Mouse (Mus musculus) lung, embryonic 15.5 days (tissue): ENCODE results near the gene Galnt3. TPM values are rescaled to one million over a fixed set of nuclear protein-coding genes. Genes with fewer than 3 reads are reported as not detected.

Source experiments
- ATAC-seq: fragments of 200-750 bp; cut with Nextera tagmentation; 2 replicates; pipeline ENCODE4 v1.8.0; 2017; ENCODE audit warnings: moderate number of reproducible peaks, borderline replicate concordance; ENCODE audit not compliant: low FRiP score, low TSS enrichment; ENCODE audit errors: extremely low read depth
- H3K27ac ChIP-seq: fragments of 300-500 bp; sonication (generic); 2 replicates; pipeline ENCODE4 v1.5.1; 2015; ENCODE audit warnings: moderate library complexity, mild to moderate bottlenecking, inconsistent platforms
- H3K27me3 ChIP-seq: fragments of 300-500 bp; sonication (generic); 2 replicates; pipeline ENCODE4 v1.6.1; 2015; ENCODE audit warnings: inconsistent platforms
- H3K36me3 ChIP-seq: fragments of 300-500 bp; sonication (generic); 2 replicates; pipeline ENCODE4 v1.6.1; 2015; ENCODE audit warnings: inconsistent platforms
- H3K4me1 ChIP-seq: fragments of 300-500 bp; sonication (generic); 2 replicates; pipeline ENCODE4 v1.6.1; 2015; ENCODE audit warnings: inconsistent platforms
- H3K4me2 ChIP-seq: fragments of 300-500 bp; sonication (generic); 2 replicates; pipeline ENCODE4 v1.6.1; 2015; ENCODE audit warnings: inconsistent platforms, mild to moderate bottlenecking, moderate library complexity
- H3K4me3 ChIP-seq: fragments of 300-500 bp; sonication (generic); 2 replicates; pipeline ENCODE4 v1.5.1; 2015; ENCODE audit warnings: mild to moderate bottlenecking, inconsistent platforms
- H3K9ac ChIP-seq: fragments of 300-500 bp; sonication (generic); 2 replicates; pipeline ENCODE4 v1.6.1; 2015; ENCODE audit warnings: inconsistent platforms
- H3K9me3 ChIP-seq: fragments of 300-500 bp; sonication (generic); 2 replicates; pipeline ENCODE4 v1.6.1; 2016; ENCODE audit warnings: inconsistent platforms
- WGBS: fragments of 180-500 bp; shearing (Covaris S2); methylation state at CpG from one replicate; pipeline ENCODE4 v1.1.7; 2015; 5-methylcytosine and 5-hydroxymethylcytosine counted together
- polyA plus RNA-seq: library from polyadenylated mRNA; unstranded; fragments of >200 nt; fragmentation: Nextera tagmentation; extraction: Ambion mirVana; gene quantifications from 2 replicates; pipeline ENCODE4 v1.2.1, GENCODE M21; 2015

Galnt3 gene
- polyA plus RNA-seq: 14.7 and 15.2 TPM in 2 replicates

DNA sequence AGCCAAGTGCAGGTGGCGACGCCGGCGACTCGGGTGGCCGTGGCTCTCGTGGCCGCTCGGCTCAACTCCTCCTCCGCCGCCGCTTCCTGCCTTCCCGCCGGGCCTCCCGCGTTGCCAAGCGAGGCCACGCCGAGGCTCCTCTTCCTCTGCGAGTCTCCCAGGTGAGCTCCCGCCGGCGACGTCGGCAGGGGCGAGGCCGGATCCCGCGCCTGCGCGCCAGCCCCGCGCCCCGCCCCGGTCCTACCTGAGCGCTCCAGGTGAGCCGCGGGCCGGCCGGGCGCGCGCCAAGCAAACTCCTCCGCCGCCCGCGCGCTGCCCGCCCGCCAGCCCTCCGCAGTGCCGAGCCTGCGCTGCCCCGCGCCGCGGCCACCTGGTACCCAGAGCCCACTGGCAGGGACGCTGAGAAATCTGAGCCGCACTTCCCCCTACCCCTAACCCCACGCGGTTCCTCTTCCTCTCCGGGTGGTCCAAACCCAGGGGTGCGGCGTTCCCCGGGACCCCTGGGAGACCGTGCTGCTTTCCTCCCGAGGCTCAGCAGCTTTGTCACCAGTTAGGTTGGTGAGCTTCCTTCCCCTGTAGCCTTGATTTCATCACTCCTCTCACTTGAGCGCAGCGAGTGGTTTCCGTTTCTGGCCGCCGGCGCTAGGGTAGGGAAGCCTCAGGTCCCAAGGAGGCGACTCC, at the start of gene Galnt3:
Galnt3 (minus strand) TSS at position 404 of the 681 bp plus-strand sequence.
- Histone ChIP-seq H3K4me3 (peak within 1 kb of the TSS; percentile 77), H3K4me1 (peaks cover 6% of the 10 kb centered on the region; the same call in 1 of the 2 replicates), H3K4me2 (peak within 1 kb of the TSS; percentile 100), H3K36me3 (no peaks in the 10 kb centered on the region), H3K9ac (peak within 1 kb of the TSS; percentile 66), H3K27ac (peak within 1 kb of the TSS; percentile 85), H3K27me3 (peaks cover 20% of the 10 kb centered on the region), H3K9me3 (no peaks in the 10 kb centered on the region)
- under 1% methylated on average over 61 of the region's 74 CpGs for WGBS
- peak; percentile 87 for ATAC-seq

DNA sequence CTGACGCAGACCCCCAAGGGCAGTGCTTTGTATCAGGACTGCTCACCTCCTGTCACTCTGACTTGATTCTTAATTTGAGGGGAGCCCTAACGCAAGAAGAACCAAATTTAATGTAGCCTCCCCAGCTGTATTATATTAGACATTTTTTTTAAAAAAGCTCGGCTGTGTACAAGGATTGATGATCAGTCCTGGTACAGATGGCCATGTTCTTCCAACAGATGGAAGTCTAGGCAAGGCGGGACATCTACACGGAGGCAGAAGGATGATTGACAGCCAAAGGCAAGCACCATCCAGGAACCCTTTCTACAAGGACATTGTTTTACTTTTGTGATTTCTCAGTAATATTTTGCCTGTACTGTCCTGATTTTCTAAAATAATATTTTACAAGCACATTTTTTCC, 48.3 kb upstream of the Galnt3 start:
- no peak overlapping the region for H3K4me3 ChIP-seq
- H3K27ac ChIP-seq: no peak overlapping the region
- H3K27me3 ChIP-seq: no peaks in the 10 kb centered on the region
- no peaks in the 10 kb centered on the region for H3K36me3 ChIP-seq
- H3K4me2 ChIP-seq: no peak overlapping the region
- H3K9me3 ChIP-seq: no peaks in the 10 kb centered on the region
- ATAC-seq: no peak
- H3K9ac ChIP-seq: no peak overlapping the region
- no peaks in the 10 kb centered on the region for H3K4me1 ChIP-seq
- 68% methylated on average over 5 of the region's 5 CpGs for WGBS

DNA sequence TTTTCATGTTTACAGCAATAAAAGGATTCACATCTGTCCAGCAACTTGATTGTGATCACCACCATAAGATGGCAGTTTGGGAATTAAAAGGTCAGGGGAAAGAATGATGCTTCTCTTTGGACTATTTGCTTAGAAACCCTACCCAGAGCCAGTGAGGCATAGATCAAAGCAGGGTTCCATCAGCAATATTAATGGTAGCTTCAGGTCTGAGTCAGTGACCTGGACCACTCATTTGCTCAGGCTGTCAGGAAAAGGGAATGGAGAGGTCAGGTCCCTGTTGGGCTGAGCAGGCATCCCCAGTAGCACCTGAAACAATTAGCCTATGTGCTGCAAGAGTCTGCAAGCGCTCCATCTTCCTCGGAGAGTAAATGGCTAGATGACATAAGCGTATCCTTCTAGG, 46.8 kb upstream of the Galnt3 start:
- H3K36me3 ChIP-seq: no peaks in the 10 kb centered on the region
- no peaks in the 10 kb centered on the region for H3K27me3 ChIP-seq
- no peak for ATAC-seq
- no peak overlapping the region for H3K27ac ChIP-seq
- 91% methylated on average over 3 of the region's 3 CpGs for WGBS
- H3K4me1 ChIP-seq: no peaks in the 10 kb centered on the region
- H3K4me2 ChIP-seq: no peak overlapping the region
- H3K4me3 ChIP-seq: no peak overlapping the region
- no peak overlapping the region for H3K9ac ChIP-seq
- no peaks in the 10 kb centered on the region for H3K9me3 ChIP-seq

DNA sequence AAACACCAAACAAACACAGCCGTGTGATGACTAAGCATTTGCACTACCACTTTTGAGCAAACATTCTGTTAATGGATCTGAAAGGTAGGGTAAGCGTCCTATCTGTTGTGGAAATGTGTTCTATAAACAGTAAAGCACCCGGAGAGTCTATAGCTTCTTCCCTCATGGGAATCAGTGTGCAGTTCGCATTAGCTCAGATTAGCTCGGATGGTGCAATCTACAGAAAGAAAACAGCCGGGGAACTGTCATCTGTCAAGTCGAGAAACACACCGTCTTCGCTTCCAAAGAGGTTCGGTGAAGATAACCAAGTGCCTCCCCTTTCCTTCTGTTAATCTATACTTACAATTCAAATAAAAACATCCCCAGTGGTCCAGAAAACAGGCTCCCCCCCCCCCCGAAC, 45.9 kb upstream of the Galnt3 start:
- no peaks in the 10 kb centered on the region for H3K36me3 ChIP-seq
- no peak overlapping the region for H3K4me2 ChIP-seq
- no peak for ATAC-seq
- no peaks in the 10 kb centered on the region for H3K9me3 ChIP-seq
- WGBS: 38% methylated on average over 11 of the region's 11 CpGs
- H3K27me3 ChIP-seq: no peaks in the 10 kb centered on the region
- H3K4me3 ChIP-seq: no peak overlapping the region
- no peaks in the 10 kb centered on the region for H3K4me1 ChIP-seq
- no peak overlapping the region for H3K9ac ChIP-seq
- no peak overlapping the region for H3K27ac ChIP-seq

DNA sequence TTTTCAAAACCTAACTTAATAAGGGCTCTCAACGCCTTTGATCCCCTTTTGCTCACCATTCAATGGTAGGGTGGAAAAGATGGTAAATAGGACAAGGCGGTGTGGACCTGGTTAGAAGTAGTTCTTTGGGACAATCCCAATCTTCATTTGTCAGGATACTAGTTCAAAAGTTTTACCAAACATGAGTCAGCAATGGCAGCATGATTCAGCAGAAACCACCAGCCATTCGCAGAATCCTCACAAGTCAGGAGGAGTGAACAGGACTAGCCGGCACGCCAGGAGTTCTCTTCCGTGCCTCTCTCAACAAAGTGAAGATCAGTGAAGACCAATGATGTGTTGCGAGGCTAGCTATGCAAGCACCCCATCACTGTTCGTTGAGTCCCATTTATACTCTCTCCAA, 40.2 kb upstream of the Galnt3 start:
- no peaks in the 10 kb centered on the region for H3K36me3 ChIP-seq
- H3K4me1 ChIP-seq: no peaks in the 10 kb centered on the region
- no peak overlapping the region for H3K9ac ChIP-seq
- H3K4me2 ChIP-seq: no peak overlapping the region
- no peak for ATAC-seq
- H3K9me3 ChIP-seq: no peaks in the 10 kb centered on the region
- whole genome bisulfite sequencing: 86% methylated on average over 8 of the region's 8 CpGs
- H3K27me3 ChIP-seq: no peaks in the 10 kb centered on the region
- no peak overlapping the region for H3K27ac ChIP-seq
- no peak overlapping the region for H3K4me3 ChIP-seq

DNA sequence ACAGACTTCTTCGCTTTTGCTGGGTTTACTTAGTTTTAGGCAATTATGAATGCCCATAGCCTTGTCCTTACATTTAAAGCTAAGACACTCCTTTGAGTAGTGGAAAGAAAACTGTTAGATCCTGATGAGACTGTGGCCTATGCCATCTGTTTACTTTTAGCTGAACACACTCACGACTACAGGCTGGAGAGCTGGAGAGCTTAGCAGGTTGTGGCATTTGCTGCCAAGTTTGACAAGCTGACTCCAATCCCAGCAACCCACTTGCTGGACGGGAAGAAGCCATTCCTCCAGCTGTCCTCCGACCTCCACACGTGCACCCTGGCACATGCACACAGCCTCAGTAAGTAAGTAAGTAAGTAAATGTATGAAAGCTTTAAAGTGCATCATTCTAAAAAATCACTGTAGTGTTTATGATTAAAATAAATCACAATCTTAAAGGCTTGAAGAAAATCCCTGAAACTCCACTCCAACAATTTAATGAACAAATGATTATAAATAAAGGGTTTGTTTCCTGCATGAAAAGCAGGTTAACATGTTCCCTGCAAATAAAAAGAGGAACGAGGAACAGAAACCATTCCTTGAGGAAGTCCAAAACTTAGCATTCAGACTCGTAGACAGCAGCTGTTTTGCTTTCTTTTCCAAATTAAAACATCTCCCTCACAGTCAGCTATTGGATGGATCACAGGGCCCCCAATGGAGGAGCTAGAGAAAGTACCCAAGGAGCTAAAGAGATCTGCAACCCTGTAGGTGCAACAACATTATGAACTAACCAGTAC, 33.5 kb upstream of the Galnt3 start:
- ATAC-seq: no peak
- no peak overlapping the region for H3K4me3 ChIP-seq
- H3K36me3 ChIP-seq: no peaks in the 10 kb centered on the region
- no peak overlapping the region for H3K27ac ChIP-seq
- H3K4me1 ChIP-seq: no peaks in the 10 kb centered on the region
- H3K9ac ChIP-seq: no peak overlapping the region
- no peaks in the 10 kb centered on the region for H3K9me3 ChIP-seq
- no peak overlapping the region for H3K4me2 ChIP-seq
- WGBS: 41% methylated on average over 7 of the region's 7 CpGs
- H3K27me3 ChIP-seq: no peaks in the 10 kb centered on the region

DNA sequence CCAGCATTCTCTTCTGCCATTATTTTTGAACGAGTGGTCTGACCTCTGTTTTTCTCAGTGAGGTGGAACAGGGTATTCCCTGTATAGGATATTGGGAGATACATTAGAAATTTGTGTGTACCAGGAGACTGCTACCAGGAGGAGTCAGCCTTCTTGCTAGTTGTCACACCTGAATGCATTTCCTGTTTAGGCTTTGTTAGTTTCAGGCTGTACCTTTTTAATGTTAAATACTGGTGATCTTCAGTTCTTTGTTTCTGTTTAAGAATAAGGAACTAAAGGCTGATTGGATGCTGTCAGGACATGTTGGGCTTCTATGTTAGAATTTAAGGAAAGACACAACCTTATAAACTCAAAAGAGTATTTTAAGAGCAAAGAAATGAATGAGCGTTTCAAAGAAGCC, 26.6 kb upstream of the Galnt3 start:
- ATAC-seq: no peak
- no peak overlapping the region for H3K9ac ChIP-seq
- no peaks in the 10 kb centered on the region for H3K27me3 ChIP-seq
- H3K4me3 ChIP-seq: no peak overlapping the region
- no peaks in the 10 kb centered on the region for H3K36me3 ChIP-seq
- no peaks in the 10 kb centered on the region for H3K9me3 ChIP-seq
- H3K27ac ChIP-seq: no peak overlapping the region
- 71% methylated on average over 2 of the region's 2 CpGs for WGBS
- H3K4me1 ChIP-seq: no peaks in the 10 kb centered on the region
- no peak overlapping the region for H3K4me2 ChIP-seq

DNA sequence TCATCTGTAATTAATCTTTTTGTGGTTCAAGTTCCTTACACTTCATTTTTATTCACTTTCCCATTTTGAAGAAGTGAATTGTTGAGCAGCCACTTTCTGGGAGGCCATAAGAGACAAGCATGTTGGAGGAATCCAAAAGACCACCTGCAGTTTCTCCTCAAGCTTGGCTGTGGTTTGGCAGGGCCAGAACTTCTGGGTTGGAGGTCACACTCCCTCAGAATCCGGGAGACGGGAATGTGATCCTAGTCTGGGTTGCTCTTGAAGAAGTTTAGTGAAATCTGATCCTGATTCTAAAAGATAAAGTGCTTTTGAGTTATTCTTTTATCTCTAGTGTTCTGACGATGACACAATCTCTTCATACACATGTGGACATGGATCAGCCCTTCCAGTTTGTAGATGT, 25.7 kb upstream of the Galnt3 start:
- no peaks in the 10 kb centered on the region for H3K9me3 ChIP-seq
- H3K4me3 ChIP-seq: no peak overlapping the region
- H3K36me3 ChIP-seq: no peaks in the 10 kb centered on the region
- H3K4me2 ChIP-seq: no peak overlapping the region
- 17% methylated on average over 3 of the region's 3 CpGs for WGBS
- no peaks in the 10 kb centered on the region for H3K4me1 ChIP-seq
- ATAC-seq: no peak
- H3K9ac ChIP-seq: no peak overlapping the region
- no peak overlapping the region for H3K27ac ChIP-seq
- no peaks in the 10 kb centered on the region for H3K27me3 ChIP-seq

DNA sequence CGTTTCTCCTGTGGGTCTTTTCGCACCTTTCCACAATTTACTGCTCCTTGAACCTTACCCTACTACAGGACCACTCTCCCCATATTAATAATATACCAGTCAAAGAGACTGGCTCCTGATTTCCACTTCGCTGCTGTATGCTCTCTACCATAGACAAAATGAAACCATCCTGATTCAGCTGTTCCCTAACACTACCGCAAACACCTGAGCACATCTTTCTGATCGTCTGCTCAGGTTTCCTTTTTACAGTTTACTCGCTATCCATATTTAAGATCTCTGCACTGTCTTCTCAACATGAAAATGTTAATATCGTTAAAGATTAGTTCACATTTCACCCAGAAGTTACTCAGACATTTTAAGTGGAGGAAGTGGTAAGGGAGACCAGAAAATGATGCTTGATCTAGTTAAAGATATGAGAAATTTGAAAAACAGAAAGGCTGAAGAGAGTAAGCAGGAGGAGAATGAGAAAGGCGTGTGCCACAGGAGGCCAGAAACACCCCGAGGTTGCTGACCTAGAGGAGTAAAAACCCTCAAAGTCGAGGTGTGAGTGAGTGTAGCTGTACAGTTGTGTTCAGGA, 23.9 kb upstream of the Galnt3 start:
- Histone ChIP-seq H3K9me3 (no peaks in the 10 kb centered on the region), H3K4me1 (peaks cover 8% of the 10 kb centered on the region; the same call in 1 of the 2 replicates), H3K4me2 (no peak overlapping the region), H3K4me3 (no peak overlapping the region), H3K27me3 (no peaks in the 10 kb centered on the region), H3K27ac (no peak overlapping the region), H3K36me3 (no peaks in the 10 kb centered on the region), H3K9ac (no peak overlapping the region)
- no peak for ATAC-seq
- WGBS: 71% methylated on average over 10 of the region's 10 CpGs

DNA sequence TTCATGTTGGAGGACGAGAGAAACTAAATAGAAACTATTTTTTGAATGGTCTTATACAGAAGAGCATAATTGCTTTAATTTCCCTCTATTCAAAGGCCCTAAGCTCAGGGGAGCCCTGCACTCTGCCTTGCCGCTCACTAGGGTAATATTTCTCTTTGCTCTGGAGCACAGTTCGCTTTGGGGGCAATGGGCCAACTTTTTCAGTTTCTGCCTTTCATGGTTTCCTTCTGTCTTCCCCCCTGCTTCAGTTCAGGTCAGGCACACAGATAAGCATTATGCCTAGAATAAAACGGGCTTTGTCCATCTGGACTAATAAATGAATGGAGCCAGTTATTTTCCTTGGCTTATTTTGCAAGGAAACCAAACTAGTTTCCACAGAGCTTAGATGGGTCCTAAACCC, 21.7 kb upstream of the Galnt3 start:
- Histone ChIP-seq H3K9ac (no peak overlapping the region), H3K36me3 (no peaks in the 10 kb centered on the region), H3K9me3 (no peaks in the 10 kb centered on the region), H3K27ac (no peak overlapping the region), H3K4me3 (no peak overlapping the region), H3K27me3 (no peaks in the 10 kb centered on the region), H3K4me1 (peaks cover 8% of the 10 kb centered on the region; the same call in 1 of the 2 replicates), H3K4me2 (no peak overlapping the region)
- WGBS: 44% methylated on average over 4 of the region's 4 CpGs
- ATAC-seq: no peak

DNA sequence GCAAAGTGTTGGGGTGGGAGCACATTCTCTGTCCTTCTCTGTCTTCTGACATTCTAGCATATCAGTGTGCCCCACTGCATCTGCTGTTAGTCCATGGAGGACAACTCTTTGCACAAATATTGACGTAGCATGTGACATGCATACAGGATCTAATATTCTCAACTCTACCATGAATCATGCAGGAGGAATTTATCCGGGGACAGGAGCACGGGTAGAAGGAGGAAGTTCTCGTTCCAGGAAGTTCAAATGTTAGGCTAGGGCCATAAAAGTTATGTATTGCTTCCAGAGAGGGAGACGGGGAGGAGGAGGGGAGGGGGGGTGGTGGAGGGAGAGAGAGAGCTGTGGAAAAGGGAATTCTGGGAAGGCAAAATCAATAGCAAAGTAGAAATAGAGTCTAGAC, 20.0 kb upstream of the Galnt3 start:
- Histone ChIP-seq H3K4me1 (peaks cover 8% of the 10 kb centered on the region; the same call in 1 of the 2 replicates), H3K36me3 (no peaks in the 10 kb centered on the region), H3K27ac (no peak overlapping the region), H3K27me3 (no peaks in the 10 kb centered on the region), H3K9me3 (no peaks in the 10 kb centered on the region), H3K4me2 (no peak overlapping the region), H3K4me3 (no peak overlapping the region), H3K9ac (no peak overlapping the region)
- peak; percentile 31; the same call in 1 of the 2 replicates for ATAC-seq
- 6% methylated on average over 5 of the region's 5 CpGs for WGBS

DNA sequence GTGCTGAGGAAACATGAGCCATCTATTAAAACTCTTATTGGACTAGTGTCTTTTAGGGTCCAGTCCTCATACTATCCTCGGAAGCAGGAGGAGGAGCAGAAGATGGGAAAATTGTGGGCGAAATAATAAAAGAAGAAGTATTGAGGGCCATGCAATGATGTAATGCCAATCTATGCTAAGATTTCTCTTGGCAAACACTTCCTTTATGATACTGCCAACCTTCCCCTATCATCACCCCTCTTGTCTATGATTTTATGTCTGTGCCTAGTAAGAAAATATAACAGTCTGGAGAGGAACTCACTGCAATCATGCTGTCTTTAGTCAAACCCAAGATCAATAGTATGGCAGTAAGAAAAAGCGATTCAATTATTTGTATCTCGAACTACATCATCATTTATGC, 18.5 kb upstream of the Galnt3 start:
- Histone ChIP-seq H3K4me1 (peaks cover 8% of the 10 kb centered on the region; the same call in 1 of the 2 replicates), H3K4me3 (no peak overlapping the region), H3K9ac (no peak overlapping the region), H3K4me2 (no peak overlapping the region), H3K27ac (no peak overlapping the region), H3K36me3 (no peaks in the 10 kb centered on the region), H3K27me3 (no peaks in the 10 kb centered on the region), H3K9me3 (no peaks in the 10 kb centered on the region)
- no peak for ATAC-seq
- WGBS: 93% methylated on average over 4 of the region's 4 CpGs
